Mouse (Mus musculus) cortical plate, adult 2 months (tissue): ENCODE results near the gene Immp2l. TPM values are rescaled to one million over a fixed set of nuclear protein-coding genes. Genes with fewer than 3 reads are reported as not detected.

Experiments used
- H3K27ac ChIP-seq: fragments of 200-500 bp; 2 replicates; pipeline ENCODE4 v1.5.1; 2012; ENCODE audit warnings: low read length, control low read depth, inconsistent platforms; ENCODE audit not compliant: insufficient read depth
- H3K4me1 ChIP-seq: fragments of 200-500 bp; 2 replicates; pipeline ENCODE4 v1.6.1; 2011; ENCODE audit warnings: low read length; ENCODE audit not compliant: control insufficient read depth, insufficient read depth
- H3K4me3 ChIP-seq: fragments of 200-500 bp; 2 replicates; pipeline ENCODE4 v1.5.1; 2011; ENCODE audit warnings: mild to moderate bottlenecking, low read length, control low read depth; ENCODE audit not compliant: insufficient read depth
- CTCF ChIP-seq: fragments of 200-500 bp; IDR thresholded peaks from 2 replicates; pipeline ENCODE4 v1.5.1; 2011; ENCODE audit warnings: mild to moderate bottlenecking, control low read depth, low read length; ENCODE audit not compliant: insufficient read depth; ENCODE audit errors: extremely low read depth
- POLR2A ChIP-seq: fragments of 200-500 bp; IDR thresholded peaks from 2 replicates; pipeline ENCODE4 v1.6.1; 2011; ENCODE audit warnings: mild to moderate bottlenecking, low read length, control low read depth; ENCODE audit not compliant: insufficient read depth; ENCODE audit errors: extremely low read depth
- polyA plus RNA-seq: library from polyadenylated mRNA; depleted of rRNA; stranded (reverse); fragments of >200 nt; gene quantifications from 2 replicates; pipeline ENCODE4 v1.2.3, GENCODE M21; 2012

The Immp2l gene
- polyA plus RNA-seq, 1 experiment: 8.0 TPM

DNA sequence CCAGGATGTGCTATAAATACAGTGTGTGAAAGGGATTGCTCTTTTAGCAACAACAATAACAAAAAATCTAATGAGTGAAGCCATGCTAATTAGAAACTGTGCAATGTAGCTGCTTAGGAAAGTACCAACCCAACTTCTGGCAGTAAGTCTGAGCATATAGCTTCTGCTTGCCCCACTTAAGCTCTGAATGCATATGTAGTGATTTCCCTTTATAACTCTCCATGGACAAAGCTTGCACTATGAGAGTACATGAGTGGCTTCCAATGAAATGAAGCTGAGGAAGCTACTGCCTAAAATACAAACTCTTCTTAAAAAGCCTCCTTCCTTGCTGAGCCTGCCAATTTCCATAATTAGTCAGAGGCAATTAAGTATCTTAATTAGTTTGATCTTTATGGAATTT lies 370.3 kb downstream of the Immp2l start:
- TF ChIP-seq POLR2A (no peak), CTCF (no peak)
- H3K27ac ChIP-seq: no peak overlapping the region
- no peaks in the 10 kb centered on the region for H3K4me1 ChIP-seq
- H3K4me3 ChIP-seq: no peak overlapping the region

DNA sequence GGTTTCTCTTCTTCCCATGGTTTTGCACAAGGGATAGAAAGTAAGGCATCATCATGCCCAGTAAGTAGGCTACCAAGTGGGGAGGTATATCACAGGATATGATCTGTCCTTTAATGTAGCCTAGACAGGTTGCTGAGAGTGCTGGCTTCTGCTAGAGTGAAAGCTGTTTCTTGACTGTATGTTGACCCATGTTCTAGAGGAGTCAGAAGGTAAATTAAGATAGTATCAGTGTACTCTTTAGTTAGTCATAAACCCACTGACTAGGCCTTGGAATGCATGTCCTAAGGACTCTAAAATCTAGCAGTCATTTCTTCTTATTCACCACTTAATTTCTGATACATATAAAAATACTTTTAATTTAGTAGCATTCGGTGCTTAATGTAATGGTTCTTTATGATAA lies 377.2 kb downstream of the Immp2l start:
- H3K27ac ChIP-seq: no peak overlapping the region
- H3K4me1 ChIP-seq: no peaks in the 10 kb centered on the region
- H3K4me3 ChIP-seq: no peak overlapping the region
- TF ChIP-seq POLR2A: no peak
- no peak for TF ChIP-seq CTCF

DNA sequence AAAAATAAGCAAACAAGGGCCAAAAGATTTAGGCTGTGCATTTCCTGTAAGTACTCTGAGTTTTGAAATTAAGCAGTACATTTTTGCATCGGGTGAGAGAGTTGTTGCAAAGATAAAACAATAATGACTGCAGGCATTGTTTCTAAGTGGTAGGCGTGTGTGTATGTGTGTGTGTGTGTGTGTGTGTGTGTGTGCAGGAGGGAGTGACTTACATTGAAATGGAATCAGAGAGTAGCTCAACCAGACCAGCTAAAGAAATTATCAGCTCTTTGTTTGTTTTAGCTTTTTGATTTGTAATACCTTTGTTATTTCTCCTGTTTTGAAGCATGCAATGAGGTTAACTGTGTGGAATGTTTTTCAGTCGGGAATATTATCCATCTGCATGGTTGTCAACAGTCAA lies 378.0 kb downstream of the Immp2l start:
- H3K4me1 ChIP-seq: no peaks in the 10 kb centered on the region
- H3K4me3 ChIP-seq: no peak overlapping the region
- TF ChIP-seq CTCF (no peak), POLR2A (no peak)
- H3K27ac ChIP-seq: no peak overlapping the region

DNA sequence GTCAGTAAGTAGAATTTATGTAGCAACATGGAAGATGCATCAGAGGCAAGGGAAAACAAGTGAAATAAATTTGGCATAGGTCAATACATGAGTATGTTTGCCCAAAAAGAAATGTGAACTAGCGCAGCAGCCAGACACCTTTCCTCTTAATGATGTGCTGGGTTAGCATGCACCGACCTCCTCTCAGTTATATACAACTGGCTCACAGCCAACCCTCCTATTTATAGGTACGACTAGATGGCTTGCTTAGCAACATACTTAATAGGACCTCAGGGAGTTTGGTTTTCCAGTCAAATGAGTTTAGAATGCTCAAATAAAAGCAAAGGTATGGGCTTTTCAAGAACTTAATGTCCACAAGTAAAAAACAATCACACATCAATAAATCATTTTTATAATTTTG lies 385.5 kb downstream of the Immp2l start:
- no peaks in the 10 kb centered on the region for H3K4me1 ChIP-seq
- no peak overlapping the region for H3K27ac ChIP-seq
- no peak overlapping the region for H3K4me3 ChIP-seq
- no peak for TF ChIP-seq POLR2A
- TF ChIP-seq CTCF: no peak

DNA sequence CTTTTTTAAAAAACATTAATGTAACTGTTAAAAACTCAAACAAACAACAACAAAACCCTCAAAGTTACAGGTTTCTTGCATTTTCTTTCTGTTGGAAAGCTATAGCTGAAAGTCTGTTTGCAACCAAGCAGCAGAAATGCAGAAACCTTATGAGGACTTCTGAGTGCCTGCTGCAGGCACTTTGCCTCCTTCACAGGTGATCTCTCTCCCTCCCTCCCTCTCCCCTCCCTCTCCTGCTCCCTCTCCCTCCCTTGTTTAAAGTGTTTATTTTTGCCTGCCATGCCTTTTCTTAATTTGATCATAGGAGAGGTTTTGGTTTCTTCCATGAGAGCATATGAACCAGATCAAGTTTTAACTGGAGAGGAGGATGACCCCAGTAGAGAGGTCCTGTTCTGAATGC lies 392.7 kb downstream of the Immp2l start:
- TF ChIP-seq POLR2A (no peak), CTCF (no peak)
- Histone ChIP-seq H3K4me3 (no peak overlapping the region), H3K27ac (no peak overlapping the region), H3K4me1 (no peaks in the 10 kb centered on the region)

DNA sequence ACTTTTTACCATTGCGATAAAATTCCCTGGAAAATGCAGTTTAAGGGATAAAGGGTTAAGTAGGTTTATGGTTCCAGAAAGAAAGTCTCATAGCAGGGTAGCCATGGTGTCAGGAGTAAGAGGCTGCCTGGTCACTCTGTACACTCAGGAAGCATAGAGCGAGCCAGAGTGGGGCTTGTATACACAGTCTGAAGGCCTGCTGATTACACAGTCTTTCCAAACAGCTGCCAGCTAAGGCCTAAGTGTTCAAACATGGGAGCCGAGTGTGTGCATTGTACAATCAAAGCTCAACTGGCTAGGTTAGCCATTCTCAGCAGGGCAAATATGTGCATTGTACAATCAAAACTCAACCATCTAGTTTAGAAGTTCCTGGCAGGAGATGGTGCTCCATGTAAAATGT lies 393.2 kb downstream of the Immp2l start:
- Histone ChIP-seq H3K4me1 (no peaks in the 10 kb centered on the region), H3K4me3 (no peak overlapping the region), H3K27ac (no peak overlapping the region)
- TF ChIP-seq POLR2A (no peak), CTCF (no peak)

DNA sequence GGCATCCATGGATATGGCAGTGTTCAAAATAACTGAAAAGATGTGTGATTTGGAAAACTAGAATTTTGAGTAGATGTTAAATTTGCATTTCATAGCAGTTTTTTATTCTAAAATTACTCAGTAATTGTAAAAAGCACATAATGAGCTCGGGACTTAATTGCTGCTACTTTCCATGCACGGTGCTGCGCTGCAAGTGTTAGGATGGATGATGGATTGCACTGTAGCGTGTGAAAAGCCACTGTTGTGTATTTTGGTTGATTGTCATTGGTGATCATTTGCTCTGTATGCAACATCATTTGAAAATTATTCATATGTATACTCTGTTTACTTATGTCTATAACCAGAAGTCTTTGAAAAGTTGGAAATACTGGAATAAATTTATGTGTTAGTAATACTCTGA lies 394.1 kb downstream of the Immp2l start:
- Histone ChIP-seq H3K4me3 (no peak overlapping the region), H3K27ac (no peak overlapping the region), H3K4me1 (no peaks in the 10 kb centered on the region)
- TF ChIP-seq CTCF (no peak), POLR2A (no peak)

DNA sequence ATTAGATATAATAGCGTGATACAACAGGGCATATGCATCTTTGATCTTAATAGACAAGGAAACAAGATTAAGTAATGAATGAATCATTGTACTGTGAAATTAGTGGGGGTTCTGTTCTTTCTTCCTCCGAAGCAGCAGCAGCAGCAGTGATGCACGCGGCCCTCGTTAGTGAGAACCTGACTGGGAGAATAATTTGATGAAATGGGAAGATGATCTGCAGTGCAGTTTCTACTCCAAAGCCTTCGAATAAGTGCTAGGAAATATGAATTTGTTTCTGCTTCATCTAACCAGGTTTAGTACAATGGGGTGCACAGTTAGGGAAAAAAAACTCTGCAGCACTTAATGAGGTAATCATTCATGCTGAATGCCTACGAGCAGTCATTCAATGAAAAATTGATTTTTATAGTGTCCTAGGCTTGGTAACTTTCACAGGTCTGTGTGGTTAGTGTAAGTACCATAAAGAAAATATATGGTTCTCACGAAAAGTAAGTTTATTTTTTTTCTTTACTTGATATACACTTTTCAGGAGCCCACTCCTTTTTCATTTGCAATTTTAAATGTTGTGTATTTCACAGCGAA lies 401.3 kb downstream of the Immp2l start:
- TF ChIP-seq POLR2A: no peak
- no peak for TF ChIP-seq CTCF
- H3K4me1 ChIP-seq: no peaks in the 10 kb centered on the region

DNA sequence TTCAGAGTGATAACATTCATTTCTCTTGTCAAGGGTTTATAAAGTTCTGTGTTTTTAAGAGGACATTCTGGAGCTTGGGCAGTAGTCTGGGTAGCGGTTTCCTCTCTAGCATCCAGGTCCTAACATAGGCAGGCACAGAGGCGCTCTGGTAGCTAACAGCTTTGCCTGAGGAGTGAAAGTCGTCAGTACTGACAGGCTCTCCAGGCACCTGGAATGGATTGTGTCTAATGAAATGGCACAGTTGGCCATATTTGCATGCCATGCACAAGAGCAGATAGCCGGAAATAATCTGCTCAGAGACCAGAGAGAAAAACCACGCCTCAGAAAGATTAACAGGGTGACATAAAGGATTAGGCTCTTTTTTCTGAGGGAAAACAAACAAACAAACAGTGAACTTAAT lies 403.6 kb downstream of the Immp2l start:
- Histone ChIP-seq H3K4me3 (no peak overlapping the region), H3K4me1 (no peaks in the 10 kb centered on the region), H3K27ac (no peak overlapping the region)
- TF ChIP-seq POLR2A: no peak
- no peak for TF ChIP-seq CTCF

More for the DNA sequence above, 401.3 kb downstream of the Immp2l start:
- H3K4me3 ChIP-seq: no peak overlapping the region
- H3K27ac ChIP-seq: no peak overlapping the region

DNA sequence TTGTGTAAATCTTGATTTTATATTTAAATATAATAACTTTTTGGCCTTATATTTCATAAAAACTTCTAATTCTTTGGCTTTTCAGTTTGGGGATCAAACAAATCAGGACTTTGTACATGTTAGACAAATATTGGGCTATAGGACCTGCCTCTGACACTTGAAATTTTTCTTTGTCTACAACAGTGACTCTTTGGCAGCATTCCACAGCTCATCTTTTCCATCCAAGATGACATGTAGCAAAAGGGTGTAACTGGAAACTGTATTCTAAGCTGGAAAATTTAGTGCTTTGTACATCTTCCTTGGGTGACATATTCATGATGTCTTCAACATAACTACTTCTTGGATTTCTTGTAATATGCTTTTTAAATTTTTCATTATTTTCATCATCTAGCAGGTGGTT lies 404.9 kb downstream of the Immp2l start:
- Histone ChIP-seq H3K27ac (no peak overlapping the region), H3K4me3 (no peak overlapping the region), H3K4me1 (no peaks in the 10 kb centered on the region)
- TF ChIP-seq CTCF (no peak), POLR2A (no peak)
